In the genomic region with DNA sequence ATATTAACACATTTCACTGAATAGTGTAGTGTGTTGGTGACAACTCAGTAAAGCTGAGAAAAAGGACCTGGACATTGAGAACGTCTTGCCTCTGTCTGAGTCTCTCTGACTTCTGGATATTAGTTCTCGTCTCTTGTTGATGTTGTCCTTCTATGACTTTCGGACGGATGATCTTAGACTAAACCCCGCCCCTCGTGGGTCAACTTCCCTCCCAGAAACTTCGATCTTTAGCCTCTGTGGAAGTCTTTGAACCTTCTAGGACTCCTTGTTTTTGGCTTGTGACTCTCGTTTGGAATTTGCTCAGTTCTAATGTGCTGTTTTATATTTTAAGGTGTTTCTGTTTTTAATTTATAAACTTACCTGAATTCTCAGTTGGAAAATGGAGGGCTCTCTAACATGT, we compare ENCODE assay signal across 16 mouse cellular contexts.
"Had no signal": no experiment of that assay in that cellular context is flagged by ENCODE, and none has a peak within 500 bp of the region (broad histone marks: within the 10 kb centered on the region; RNA-seq: fewer than 3 reads in every experiment).

No protein-coding gene starts in this region.

- H3K36me3 ChIP-seq: intestine, embryonic 15.5 days; limb, embryonic 15.5 days; liver, embryonic 12.5 days; midbrain, embryonic 10.5 days; neural tube, embryonic 15.5 days had no signal

- H3K4me3 ChIP-seq: intestine, embryonic 15.5 days; left cerebral cortex, adult 2 months; limb, embryonic 15.5 days; liver, embryonic 12.5 days; midbrain, embryonic 10.5 days; myocyte; neural tube, embryonic 15.5 days had no signal

- H3K9ac ChIP-seq: intestine, embryonic 15.5 days; limb, embryonic 15.5 days; liver, embryonic 12.5 days; lung, embryonic 14.5 days; neural tube, embryonic 15.5 days had no signal

- DNase-seq: lung, embryonic 14.5 days; lung, postnatal 10 days; lung, postnatal 4 days; midbrain, embryonic 14.5 days; right cerebral cortex, adult 18-20 months; right cerebral cortex, postnatal 25 days; thymus, adult 18-20 months; thymus, postnatal 25 days had no signal

- H3K4me2 ChIP-seq: intestine, embryonic 15.5 days; limb, embryonic 15.5 days; liver, embryonic 12.5 days; lung, embryonic 14.5 days; neural tube, embryonic 15.5 days had no signal

- H3K4me1 ChIP-seq: intestine, embryonic 15.5 days; liver, embryonic 12.5 days had no signal

- H3K9me3 ChIP-seq: intestine, embryonic 15.5 days; limb, embryonic 15.5 days; liver, embryonic 12.5 days; midbrain, embryonic 10.5 days; neural tube, embryonic 15.5 days had no signal

- H3K27ac ChIP-seq: hindbrain, postnatal 0 days; intestine, embryonic 15.5 days; left cerebral cortex, adult 2 months; limb, embryonic 15.5 days; liver, embryonic 12.5 days; midbrain, embryonic 10.5 days; neural tube, embryonic 15.5 days had no signal

- H3K27me3 ChIP-seq: intestine, embryonic 15.5 days; limb, embryonic 15.5 days; liver, embryonic 12.5 days; neural tube, embryonic 15.5 days had no signal

- ATAC-seq: hindbrain, postnatal 0 days; intestine, embryonic 15.5 days; liver, embryonic 12.5 days had no signal
